Mouse (Mus musculus): ENCODE measurements around the gene Rassf1. TPM values are rescaled to one million over a fixed set of nuclear protein-coding genes. Genes with fewer than 3 reads are reported as not detected.

Gene Rassf1
- total RNA-seq, 2 experiments from 2014 or later: 11.1 to 11.6 TPM

DNA sequence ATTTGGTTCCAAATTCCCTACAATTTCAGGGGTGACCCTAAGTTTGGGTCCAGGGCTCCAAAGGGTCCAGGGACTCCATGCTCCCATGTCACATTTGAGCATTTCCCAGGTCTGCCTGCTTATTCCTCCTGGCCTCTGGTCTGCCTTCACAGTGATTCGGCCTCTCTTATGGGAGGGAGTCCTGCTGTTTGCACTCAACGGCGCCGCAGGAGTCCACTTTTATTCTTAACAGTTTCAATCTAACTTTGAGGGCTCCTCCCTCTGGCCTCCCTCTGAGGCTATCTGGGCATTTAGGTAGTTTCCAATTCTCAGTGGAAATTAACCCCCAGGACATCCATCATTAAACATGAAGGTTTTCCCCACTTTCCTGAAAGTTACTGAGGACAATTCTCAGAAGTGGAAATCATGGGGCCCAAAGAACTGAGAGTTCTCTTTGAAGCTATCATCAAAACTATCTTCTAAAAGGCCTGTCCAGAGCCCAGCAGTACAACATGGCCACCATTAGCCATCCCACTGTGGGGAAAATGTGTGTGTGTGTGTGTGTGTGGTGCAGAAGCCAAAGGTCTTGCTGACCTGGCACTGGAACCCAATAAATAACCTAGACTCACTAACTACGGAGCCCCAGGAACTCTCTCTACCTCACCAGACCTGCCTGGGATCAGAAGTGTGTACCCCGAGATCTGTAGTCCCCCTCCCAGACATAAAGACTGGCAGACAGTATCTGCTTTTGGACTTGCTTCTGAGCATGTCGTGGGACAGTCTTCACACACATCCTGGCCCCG is 43.1 kb downstream of the Rassf1 start:
- intact Hi-C loops (cut with DNase I; ENCODE audit: low total_unique reads): no loop called here
- no peak for DNase-seq

DNA sequence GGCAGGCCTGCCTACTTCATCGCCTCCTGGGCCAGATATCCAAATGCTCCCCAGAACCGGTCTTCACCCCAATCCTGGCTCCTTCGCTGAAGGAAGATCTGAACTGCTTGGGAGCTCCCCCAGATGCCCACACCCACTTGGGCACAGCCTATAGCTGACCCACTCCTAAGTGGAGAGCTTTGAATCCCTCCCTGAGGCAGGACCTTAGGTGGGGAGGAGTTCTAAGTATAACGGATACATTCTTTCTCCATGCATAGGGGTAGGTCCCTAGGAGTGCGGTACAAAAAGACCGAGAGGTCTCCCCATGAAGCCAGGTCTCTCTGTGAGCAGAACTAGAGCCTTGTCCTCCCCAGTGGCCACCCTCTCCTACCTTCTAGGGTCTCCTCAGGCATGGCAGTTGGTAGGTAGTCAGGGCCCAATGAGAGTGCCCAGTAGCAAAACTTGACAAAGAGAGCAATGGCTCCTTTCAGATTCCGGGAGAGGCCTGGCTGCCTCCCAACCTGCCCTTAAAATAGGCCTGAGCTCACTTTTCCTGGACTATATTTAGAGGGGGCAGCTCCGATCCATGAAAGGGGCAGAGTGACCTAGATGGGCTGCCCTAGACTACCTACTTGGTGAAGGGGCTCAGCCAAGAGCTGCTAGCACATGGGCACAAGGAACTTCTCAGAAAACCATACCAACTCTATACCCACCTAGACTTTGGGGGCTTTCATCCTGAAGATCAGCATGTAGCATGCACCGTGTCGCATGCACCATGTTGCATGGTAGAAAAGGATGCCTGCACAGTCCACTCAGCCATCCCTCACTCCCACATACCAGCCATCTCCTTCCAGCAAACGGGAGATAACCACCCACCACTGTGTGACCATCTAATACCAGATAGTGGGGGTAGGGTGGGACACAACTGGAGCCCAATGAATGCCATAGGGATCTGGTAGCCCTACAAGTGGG is 45.5 kb downstream of the Rassf1 start:
- intact Hi-C loops (cut with DNase I; ENCODE audit: low total_unique reads): no loop called here
- DNase-seq: peak; percentile 73

DNA sequence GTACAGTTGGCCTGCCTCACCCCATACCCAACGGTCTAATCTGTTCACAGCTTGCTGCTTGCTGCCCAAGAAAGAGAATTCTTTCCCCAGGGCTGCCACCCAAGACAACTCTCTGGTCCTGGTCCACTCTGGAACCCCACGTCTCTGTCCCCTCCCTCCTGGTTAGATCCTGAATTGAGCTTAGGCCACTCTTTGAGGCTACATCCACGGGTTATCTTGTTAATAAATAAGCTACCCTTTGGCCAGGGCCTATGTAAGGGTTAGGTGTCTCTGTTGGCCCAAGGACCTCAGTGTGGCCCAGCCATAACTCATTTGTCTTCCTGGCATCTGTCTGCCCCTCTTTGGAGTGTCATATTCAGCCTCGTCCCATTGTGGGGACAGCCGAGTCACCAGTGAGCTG is 47.0 kb downstream of the Rassf1 start:
- intact Hi-C loops (cut with DNase I; ENCODE audit: low total_unique reads): no loop called here
- no peak for DNase-seq

- no peak for DNase-seq
- intact Hi-C loops (cut with DNase I; ENCODE audit: low total_unique reads): no loop called here
Measured at GRCm38 (mm10) chr9:107599433-107599832, 48.1 kb downstream of the Rassf1 start.

DNA sequence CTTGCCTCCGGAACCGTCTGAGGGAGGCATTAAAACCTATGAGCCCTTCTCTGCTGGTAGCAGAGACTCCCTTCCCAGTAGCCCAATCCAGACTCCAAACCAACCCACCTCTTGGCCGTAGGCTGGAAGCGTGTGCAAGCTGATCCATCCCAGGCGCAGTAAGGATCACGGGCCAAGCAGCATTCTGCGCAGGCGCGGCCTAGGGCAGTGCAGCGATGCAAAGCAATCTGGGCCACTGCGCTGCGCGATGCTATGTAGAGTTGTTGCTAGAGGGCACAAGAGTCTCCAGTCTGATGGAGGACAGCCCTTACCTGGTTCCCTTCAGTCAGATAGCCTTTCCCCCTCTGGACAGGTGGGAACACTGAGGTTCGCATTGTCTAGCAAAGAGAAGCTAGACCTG is 48.5 kb downstream of the Rassf1 start:
- peak; percentile 53 for DNase-seq
- intact Hi-C loops (cut with DNase I; ENCODE audit: low total_unique reads): loop anchor here (5.0 kb wide), 1 partner anchor 77 kb away; the partner anchor contains the start of gene Gnat1

GRCm38 (mm10) chr9:107600745-107601144 is 49.4 kb downstream of the Rassf1 start:
- no peak for DNase-seq
- intact Hi-C loops (cut with DNase I; ENCODE audit: low total_unique reads): loop anchor here (5.0 kb wide), 1 partner anchor 77 kb away; the partner anchor contains the start of gene Gnat1

- no peak for DNase-seq
- intact Hi-C loops (cut with DNase I; ENCODE audit: low total_unique reads): loop anchor here (5.0 kb wide), 1 partner anchor 76 kb away; the partner anchor contains the start of gene Gnat1
Measured at GRCm38 (mm10) chr9:107601275-107601674, 49.9 kb downstream of the Rassf1 start.

DNA sequence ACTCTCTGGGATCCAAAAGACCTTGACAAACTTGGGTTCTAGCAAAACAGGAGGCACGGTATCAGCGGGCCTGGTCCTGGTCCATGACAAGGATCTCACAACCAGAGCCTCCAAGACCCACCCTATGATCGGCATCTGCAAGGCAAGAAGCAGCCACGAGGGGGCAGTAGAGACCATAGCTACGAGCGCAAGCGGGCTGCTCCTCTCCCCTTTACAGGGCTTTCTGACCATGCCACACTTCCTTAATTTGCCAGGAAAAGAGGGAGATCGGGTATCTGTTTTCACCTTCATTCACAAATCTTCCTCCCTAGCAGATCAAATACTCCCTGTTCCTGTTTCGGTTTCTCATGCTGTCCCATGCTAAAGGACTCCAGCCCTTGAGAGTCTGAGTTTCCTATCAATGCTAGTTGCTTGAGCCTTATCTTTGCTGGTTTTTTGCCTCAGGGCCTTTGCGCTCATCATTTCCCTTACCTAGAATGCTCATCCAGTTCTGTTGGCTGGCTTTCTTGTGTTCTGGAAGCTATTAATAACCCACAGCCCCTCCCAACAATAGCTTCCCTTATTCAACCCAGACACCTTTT is 50.8 kb downstream of the Rassf1 start:
- peak; percentile 91 for DNase-seq
- intact Hi-C loops (cut with DNase I; ENCODE audit: low total_unique reads): loop anchor here (2.0 to 5.0 kb wide), 2 partner anchors 43 to 75 kb away; partner anchors contain the start of gene Gnat1

- intact Hi-C loops (cut with DNase I; ENCODE audit: low total_unique reads): loop anchor here (2.0 to 5.0 kb wide), 2 partner anchors 42 to 74 kb away; partner anchors contain the start of gene Gnat1
- DNase-seq: no peak
Measured at GRCm38 (mm10) chr9:107603251-107603650, 51.9 kb downstream of the Rassf1 start.

GRCm38 (mm10) chr9:107605041-107605661 is 53.8 kb downstream of the Rassf1 start:
- peak; percentile 52 for DNase-seq
- intact Hi-C loops (cut with DNase I; ENCODE audit: low total_unique reads): no loop called here

DNA sequence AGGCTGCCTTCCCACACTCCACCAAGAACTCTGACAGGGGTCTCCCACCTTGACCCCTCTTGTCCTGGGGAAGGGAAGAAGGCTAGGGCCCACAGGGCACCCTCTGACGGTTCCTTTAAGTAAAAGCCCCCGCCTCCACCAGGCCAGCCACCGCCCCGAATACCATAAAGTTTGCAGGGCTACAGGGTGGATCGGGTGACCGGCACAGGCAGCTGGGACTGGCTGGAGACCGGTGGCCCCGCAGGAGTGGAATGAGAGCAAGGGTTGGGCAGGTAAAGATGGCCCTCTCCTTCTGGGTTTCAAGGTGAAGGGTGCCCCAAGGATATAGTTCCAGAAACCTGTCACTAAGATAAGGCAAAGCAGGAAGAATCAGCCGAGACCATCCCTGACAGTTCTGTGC is 55.2 kb downstream of the Rassf1 start:
- intact Hi-C loops (cut with DNase I; ENCODE audit: low total_unique reads): no loop called here
- peak; percentile 53 for DNase-seq

GRCm38 (mm10) chr9:107607036-107607435 is 55.7 kb downstream of the Rassf1 start:
- intact Hi-C loops (cut with DNase I; ENCODE audit: low total_unique reads): no loop called here
- no peak for DNase-seq

DNA sequence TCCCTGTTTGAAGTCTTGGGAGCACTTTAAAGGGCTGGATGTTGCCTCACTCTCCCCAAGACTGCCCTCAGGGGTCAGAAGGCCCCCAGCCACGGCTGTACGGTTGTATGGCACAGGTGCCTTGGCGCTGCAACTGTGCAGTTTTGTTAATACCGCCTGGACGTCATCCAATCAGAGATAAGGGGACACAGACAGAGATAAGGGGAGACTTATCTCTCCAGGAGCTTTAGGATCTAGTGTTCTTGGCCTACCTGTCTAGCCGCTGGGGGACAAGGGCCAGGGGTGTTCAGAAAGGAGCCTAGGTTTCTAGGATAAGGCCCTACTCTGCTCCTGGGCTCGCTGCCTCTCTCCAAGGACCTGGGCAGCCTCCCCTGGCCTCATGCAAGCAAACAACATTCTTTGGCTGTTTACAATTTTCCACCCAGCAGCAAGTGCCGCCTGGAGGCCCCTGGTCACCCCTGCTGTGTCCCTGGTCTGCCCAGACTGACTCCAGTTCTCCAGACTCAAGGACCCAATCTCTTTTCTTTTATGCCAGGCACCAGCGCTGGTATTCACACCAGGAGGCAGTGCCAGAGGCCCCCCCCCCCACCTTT is 56.4 kb downstream of the Rassf1 start:
- intact Hi-C loops (cut with DNase I; ENCODE audit: low total_unique reads): no loop called here

GRCm38 (mm10) chr9:107608741-107609432 is 57.5 kb downstream of the Rassf1 start, which contains the start of gene Sema3b:
Gene Sema3b (minus strand): TSS chr9:107609229.
- intact Hi-C loops (cut with DNase I; ENCODE audit: low total_unique reads): no loop called here
- peak; percentile 69 for DNase-seq

More for the DNA sequence above, 56.4 kb downstream of the Rassf1 start:
- no peak for DNase-seq

- no peak for DNase-seq
- intact Hi-C loops (cut with DNase I; ENCODE audit: low total_unique reads): no loop called here
Measured at GRCm38 (mm10) chr9:107609433-107609830, 58.1 kb downstream of the Rassf1 start.

GRCm38 (mm10) chr9:107611456-107612190 is 60.3 kb downstream of the Rassf1 start:
- peak; percentile 30 for DNase-seq
- intact Hi-C loops (cut with DNase I; ENCODE audit: low total_unique reads): no loop called here
